In the genomic region with DNA sequence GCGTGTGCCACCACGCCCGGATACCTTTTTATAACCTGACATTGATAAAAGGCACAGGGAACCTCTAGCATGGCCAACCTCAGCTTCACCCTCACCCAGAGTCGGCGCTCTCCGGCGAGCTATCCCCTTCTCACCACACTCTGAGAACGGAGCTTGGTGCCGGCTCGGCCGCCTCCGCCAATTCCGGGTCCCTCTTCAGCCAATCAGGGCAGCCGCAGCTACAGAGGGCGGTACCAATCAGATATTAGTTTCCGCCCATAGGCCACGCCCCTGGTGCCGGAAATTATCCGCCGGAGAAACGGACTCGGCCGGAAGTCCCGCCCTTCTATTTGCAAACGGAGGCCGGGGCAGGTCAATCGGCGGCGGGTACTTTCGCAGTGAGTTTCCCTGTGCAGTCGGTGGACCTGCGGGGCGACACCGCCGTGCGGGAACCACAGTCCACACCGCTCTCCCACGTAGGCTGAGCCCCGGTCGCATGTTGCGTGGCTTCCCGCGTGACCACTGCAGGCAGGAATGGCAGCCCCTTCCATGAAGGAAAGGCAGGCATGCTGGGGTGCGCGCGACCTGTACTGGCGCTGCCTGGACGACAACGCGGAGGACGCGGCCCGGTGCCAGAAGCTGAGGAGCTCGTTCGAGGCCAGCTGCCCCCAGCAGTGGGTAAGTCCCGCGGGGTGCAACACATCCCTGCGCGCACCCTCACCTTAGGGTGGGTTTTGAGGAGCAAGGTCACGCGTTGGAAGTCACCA, we compare ENCODE assay signal across 8 mouse cellular contexts. TPM values are rescaled to one million over a fixed set of nuclear protein-coding genes. Genes with fewer than 3 reads are reported as not detected.
DNase-seq lines count a peak whose midpoint lies in the region; ATAC-seq and TF ChIP-seq lines count a peak whose summit lies in the region.

TSS of gene Coa6 (plus strand) at position 342 of the 746 bp plus-strand sequence.

- no peak for TF ChIP-seq CTCF in Patski (IDR thresholded peaks at IDR 0.05)

- peaks cover 21% of the 10 kb centered on the region for H3K36me3 ChIP-seq in hindbrain, embryonic 13.5 days

- peak within 1 kb of the TSS; percentile 89 for H3K4me3 ChIP-seq in hindbrain, embryonic 13.5 days

- peak within 1 kb of the TSS; percentile 78 for H3K27ac ChIP-seq in hindbrain, embryonic 13.5 days

- in situ Hi-C loops in Patski (cut with MboI; ENCODE audit: low pct_unique_long_range_greater_than_20kb): no loop called here

- peak within 1 kb of the TSS; percentile 84 for H3K4me2 ChIP-seq in hindbrain, embryonic 13.5 days

- peak; percentile 98 for ATAC-seq in Patski
- peak; percentile 97 for ATAC-seq in hindbrain, embryonic 13.5 days (ENCODE audit: low FRiP score)

- WGBS in hindbrain, embryonic 13.5 days: under 1% methylated on average over 61 of the region's 61 CpGs

- peaks cover 15% of the 10 kb centered on the region for H3K4me1 ChIP-seq in hindbrain, embryonic 13.5 days (replicated peaks)

- POLR2A ChIA-PET in Patski (lab: Charles Lee): interaction anchor here (0.6 kb wide), 1 partner anchor 66 kb away, joined by 4 read pairs; no protein-coding TSS in a partner anchor

- H3K9ac ChIP-seq in hindbrain, embryonic 13.5 days: peak within 1 kb of the TSS; percentile 94

- H3K27me3 ChIP-seq in Patski: no peaks in the 10 kb centered on the region
- H3K27me3 ChIP-seq in hindbrain, embryonic 13.5 days: no peaks in the 10 kb centered on the region

- CTCF ChIA-PET in Patski (lab: Charles Lee): interaction anchor here (0.9 to 1.5 kb wide), 3 partner anchors 9 to 125 kb away, joined by 3 to 4 read pairs (median 3); no protein-coding TSS in a partner anchor

- no peaks in the 10 kb centered on the region for H3K9me3 ChIP-seq in hindbrain, embryonic 13.5 days

- DNase-seq in Patski (ENCODE audit: low read depth, low spot score): peak; percentile 81
- DNase-seq in cerebellum, postnatal 14 days: peak; percentile 99
- DNase-seq in frontal cortex, postnatal 14 days (ENCODE audit: low spot score in 2 of 2): peak; percentile 95 to 99
- DNase-seq in layer of hippocampus, postnatal 25 days (ENCODE audit: extremely low spot score in 1 of 2, low spot score in 1 of 2): peak; percentile 94 to 95
- peak; percentile 98 for DNase-seq in lung, postnatal 25 days (ENCODE audit: low spot score)
- DNase-seq in retina, embryonic 14.5 days (ENCODE audit: low spot score): peak; percentile 99
- peak; percentile 99 for DNase-seq in thymus, postnatal 4 days

RNA-seq across cellular contexts. Expression of gene Coa6, which starts in this region (rescaled TPM):
- 53.8 TPM for polyA plus RNA-seq in Patski (2021)
- polyA plus RNA-seq in hindbrain, embryonic 13.5 days (2015; fragmentation: Nextera tagmentation; extraction: Ambion mirVana): 46.8 and 49.6 TPM in 2 replicates
- 10 to 100 TPM; 25.3 to 28.3 TPM for total RNA-seq in layer of hippocampus, postnatal 25 days (2021)

Comparison
In these comparisons a context has a peak if more than half of its experiments do, and no peak if none do; other contexts are left out.
1. Peak in every context shown above with its lines: DNase-seq, ATAC-seq, H3K4me3 ChIP-seq and H3K27ac ChIP-seq.